Mouse (Mus musculus) myocyte (in vitro differentiated cells): ENCODE results near the gene Ahcy. TPM values are rescaled to one million over a fixed set of nuclear protein-coding genes. Genes with fewer than 3 reads are reported as not detected.

ENCODE experiments used
- H3K27me3 ChIP-seq: one replicate; pipeline ENCODE4 v1.6.1; 2011; ENCODE audit not compliant: control insufficient read depth, insufficient read depth, insufficient read length
- H3K36me3 ChIP-seq: one replicate; pipeline ENCODE4 v1.6.1; 2011; ENCODE audit not compliant: control insufficient read depth, insufficient read depth
- H3K4me2 ChIP-seq: one replicate; pipeline ENCODE4 v1.6.1; 2011; ENCODE audit warnings: low read depth, control low read depth
- H3K4me3 ChIP-seq: one replicate; pipeline ENCODE4 v1.5.1; 2011; ENCODE audit warnings: mild to moderate bottlenecking, control low read depth, moderate library complexity
- H3K79me2 ChIP-seq: one replicate; pipeline ENCODE4 v1.6.1; 2011; ENCODE audit not compliant: control insufficient read depth, insufficient read depth
- H3ac ChIP-seq: one replicate; pipeline ENCODE4 v1.6.1; 2011; ENCODE audit not compliant: control insufficient read depth, insufficient read length
- CEBPB ChIP-seq: IDR thresholded peaks from 2 replicates; pipeline ENCODE4 v1.6.1; 2011; ENCODE audit warnings: mild to moderate bottlenecking, moderate library complexity; ENCODE audit not compliant: poor library complexity, insufficient read depth, severe bottlenecking
- E2F4 ChIP-seq: IDR thresholded peaks from one replicate; pipeline ENCODE4 v1.6.1; 2011; ENCODE audit warnings: mild to moderate bottlenecking, control low read depth, moderate library complexity; ENCODE audit not compliant: insufficient read depth
- MAX ChIP-seq: IDR thresholded peaks from one replicate; pipeline ENCODE4 v1.6.1; 2011; ENCODE audit warnings: low read depth, mild to moderate bottlenecking, control low read depth
- MYOD1 ChIP-seq, 3 experiments: IDR thresholded peaks; one replicate each; pipeline ENCODE4 v1.6.1; 2011; ENCODE audit warnings: control low read depth in 2 of 3, low read depth in 2 of 3, mild to moderate bottlenecking in 2 of 3, moderate library complexity in 1 of 3; ENCODE audit not compliant: insufficient read length in 2 of 3, control insufficient read depth in 1 of 3
- MYOG ChIP-seq, 3 experiments: IDR thresholded peaks; one replicate each; pipeline ENCODE4 v1.6.1; 2011; ENCODE audit warnings: control low read depth in 2 of 3, low read depth in 2 of 3, mild to moderate bottlenecking in 2 of 3; ENCODE audit not compliant: insufficient read length in 2 of 3, control insufficient read depth in 1 of 3, insufficient read depth in 1 of 3
- POLR2A ChIP-seq: IDR thresholded peaks from one replicate; pipeline ENCODE4 v1.6.1; 2011; ENCODE audit warnings: low read depth, mild to moderate bottlenecking, control low read depth, moderate library complexity; ENCODE audit not compliant: insufficient read length
- REST ChIP-seq: IDR thresholded peaks from one replicate; pipeline ENCODE4 v1.6.1; 2011; ENCODE audit warnings: mild to moderate bottlenecking, control low read depth, moderate library complexity; ENCODE audit not compliant: insufficient read depth, insufficient read length
- SRF ChIP-seq: IDR thresholded peaks from one replicate; pipeline ENCODE4 v1.6.1; 2011; ENCODE audit warnings: low read depth; ENCODE audit not compliant: control insufficient read depth, insufficient read length
- TCF12 ChIP-seq: IDR thresholded peaks from one replicate; pipeline ENCODE4 v1.6.1; 2011; ENCODE audit warnings: mild to moderate bottlenecking, control low read depth; ENCODE audit not compliant: poor library complexity, insufficient read depth, severe bottlenecking
- TCF3 ChIP-seq: IDR thresholded peaks from one replicate; pipeline ENCODE4 v1.6.1; 2011; ENCODE audit warnings: low read depth, control low read depth; ENCODE audit not compliant: insufficient read length
- USF1 ChIP-seq: IDR thresholded peaks from one replicate; pipeline ENCODE4 v1.6.1; 2011; ENCODE audit warnings: low read depth, mild to moderate bottlenecking, control low read depth, moderate library complexity
- polyA plus RNA-seq: library from polyadenylated mRNA; unstranded; fragments of >200 nt; fragmentation: generic; extraction: Trizol; gene quantifications from one replicate; pipeline ENCODE4 v1.2.1, GENCODE M21; 2012; ENCODE audit warnings: missing spikeins

Gene Ahcy
- polyA plus RNA-seq, 1 experiment: 39.7 TPM

DNA sequence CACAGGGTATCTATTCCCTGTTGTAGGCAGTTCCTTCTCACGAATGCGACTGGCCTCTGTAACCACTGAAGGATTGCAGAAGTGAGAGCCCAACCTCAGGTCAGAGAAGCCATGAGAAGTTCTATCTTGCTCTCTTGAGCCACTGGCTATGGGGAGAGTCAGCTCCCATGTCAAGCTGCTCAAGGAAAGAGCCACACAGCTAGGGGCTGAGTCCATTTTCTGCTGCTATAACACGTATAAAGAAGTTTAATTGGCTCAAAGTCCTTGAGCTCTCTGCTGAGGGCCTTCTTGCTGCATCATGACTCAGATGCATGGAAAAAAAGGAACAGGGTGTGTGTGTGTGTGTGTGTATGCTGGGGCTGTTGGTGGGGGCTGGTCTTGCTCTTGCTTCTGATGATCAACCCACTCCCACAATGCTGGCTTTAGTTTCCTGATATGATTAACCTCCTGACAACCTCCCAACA, 26.5 kb upstream of the Ahcy start:
- Histone ChIP-seq H3ac (no peak overlapping the region), H3K27me3 (no peaks in the 10 kb centered on the region), H3K36me3 (no peaks in the 10 kb centered on the region), H3K79me2 (no peaks in the 10 kb centered on the region), H3K4me3 (no peak overlapping the region), H3K4me2 (no peak overlapping the region)
- TF ChIP-seq E2F4 (no peak), CEBPB (no peak), TCF12 (no peak), POLR2A (no peak), TCF3 (no peak), MAX (no peak), USF1 (no peak), REST (no peak), SRF (no peak), MYOG (IDR thresholded peaks at IDR 0.05; ENCODE audit: control insufficient read depth in 1 of 3, insufficient read depth in 1 of 3, insufficient read length in 2 of 3, low read depth in 2 of 3) (no peak)

DNA sequence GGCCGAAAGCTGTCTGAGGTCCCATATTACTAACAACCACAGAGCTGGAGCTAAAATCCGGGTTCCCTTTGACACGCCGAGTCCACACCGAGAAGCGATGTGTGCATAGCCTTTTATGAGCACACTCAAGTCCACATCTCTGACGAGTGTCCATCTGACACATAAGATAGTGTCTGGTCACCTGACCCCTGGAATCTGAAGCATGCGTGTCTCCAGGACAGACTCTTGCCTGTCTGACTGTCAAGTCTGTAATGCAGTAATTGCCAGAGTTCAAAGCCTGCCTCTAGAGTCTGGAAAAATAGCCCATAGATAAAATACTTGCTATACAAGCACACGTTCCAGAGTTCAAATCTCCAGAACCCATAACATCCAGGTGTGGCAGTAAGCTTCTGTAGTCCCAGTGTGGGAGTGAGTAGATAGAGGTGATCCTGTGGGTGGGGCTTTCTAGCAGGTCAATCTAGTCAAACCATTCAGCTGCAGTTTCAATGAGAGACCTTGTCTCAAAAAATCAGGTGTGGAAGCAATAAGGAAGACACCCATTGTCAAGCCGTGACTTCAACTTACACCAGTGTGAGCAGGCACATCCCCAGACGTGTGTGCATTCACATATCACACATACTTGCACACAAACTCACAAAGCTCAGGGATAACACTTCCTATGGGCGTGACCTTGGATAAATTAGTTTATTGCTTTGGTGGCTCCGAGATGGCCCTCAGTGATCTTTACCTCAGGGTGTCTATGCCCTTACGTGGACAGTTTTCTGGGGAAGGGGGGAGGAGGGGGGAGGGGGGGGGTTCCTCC, 25.9 kb upstream of the Ahcy start:
- Histone ChIP-seq H3K4me2 (no peak overlapping the region), H3K4me3 (no peak overlapping the region), H3K36me3 (no peaks in the 10 kb centered on the region), H3K79me2 (no peaks in the 10 kb centered on the region), H3ac (no peak overlapping the region), H3K27me3 (no peaks in the 10 kb centered on the region)
- TF ChIP-seq TCF3: no peak
- TF ChIP-seq MYOG (IDR thresholded peaks at IDR 0.05; ENCODE audit: control insufficient read depth in 1 of 3, insufficient read depth in 1 of 3, insufficient read length in 2 of 3, low read depth in 2 of 3): no peak
- no peak for TF ChIP-seq TCF12
- TF ChIP-seq E2F4: no peak
- no peak for TF ChIP-seq MYOD1 (IDR thresholded peaks at IDR 0.05; ENCODE audit: control insufficient read depth in 1 of 3, insufficient read length in 2 of 3, low read depth in 2 of 3)

DNA sequence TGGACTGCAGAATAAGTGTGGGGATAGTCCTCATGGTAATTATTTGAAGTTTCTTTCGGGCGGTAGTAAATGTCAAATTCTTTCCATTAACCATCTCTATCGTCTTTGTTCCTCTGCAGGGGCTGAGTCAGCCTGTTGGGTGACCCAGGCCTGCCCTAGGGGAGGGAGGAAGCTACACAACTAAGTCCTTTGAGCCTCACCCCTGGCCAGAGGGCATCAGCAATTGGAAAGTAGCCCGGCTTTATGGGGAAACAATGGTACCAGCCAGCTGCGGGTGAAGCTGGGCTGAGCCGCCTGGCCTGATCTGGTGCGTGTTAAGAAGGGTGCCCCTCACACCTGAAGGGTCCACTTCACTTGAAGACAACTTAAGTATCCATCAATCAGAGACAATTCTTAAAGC, 25.1 kb upstream of the Ahcy start:
- Histone ChIP-seq H3K27me3 (no peaks in the 10 kb centered on the region), H3K4me3 (no peak overlapping the region), H3K79me2 (no peaks in the 10 kb centered on the region), H3ac (no peak overlapping the region), H3K4me2 (no peak overlapping the region), H3K36me3 (no peaks in the 10 kb centered on the region)
- no peak for TF ChIP-seq CEBPB
- TF ChIP-seq MAX: no peak
- no peak for TF ChIP-seq E2F4
- no peak for TF ChIP-seq MYOG (IDR thresholded peaks at IDR 0.05; ENCODE audit: control insufficient read depth in 1 of 3, insufficient read depth in 1 of 3, insufficient read length in 2 of 3, low read depth in 2 of 3)

DNA sequence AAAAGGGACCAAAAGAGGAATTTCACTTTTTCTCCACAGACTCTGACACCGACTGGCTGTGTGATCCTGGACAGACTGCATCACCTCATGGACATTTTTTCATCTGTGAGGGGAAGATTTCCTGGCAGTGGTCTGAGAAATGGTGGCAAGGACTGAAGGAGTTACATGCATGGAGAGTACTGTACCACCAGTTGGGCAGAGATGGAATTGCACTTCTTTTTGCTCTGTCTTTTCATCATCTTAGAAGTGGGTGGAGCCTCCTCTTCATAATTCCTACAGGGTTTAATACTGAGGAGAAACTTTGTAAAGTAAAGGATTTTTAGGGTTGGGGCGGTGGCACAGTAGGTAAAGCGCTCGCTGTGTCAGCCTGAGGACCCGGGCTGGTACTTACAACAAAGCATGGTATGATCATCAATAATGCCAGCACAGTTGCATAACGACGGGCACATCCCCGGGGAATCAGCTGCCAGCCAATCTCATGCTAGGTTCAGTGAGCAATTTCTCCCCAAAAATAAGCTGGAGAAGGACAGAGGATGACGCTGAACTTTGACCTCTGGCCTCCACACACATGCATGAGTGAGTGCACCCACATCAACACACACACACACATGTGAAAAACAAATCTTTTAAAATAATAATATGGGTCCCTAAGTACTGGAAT, 24.6 kb upstream of the Ahcy start:
- no peaks in the 10 kb centered on the region for H3K27me3 ChIP-seq
- no peak for TF ChIP-seq REST
- no peak for TF ChIP-seq TCF3
- no peak for TF ChIP-seq USF1
- no peak for TF ChIP-seq MAX
- TF ChIP-seq CEBPB: no peak
- no peak overlapping the region for H3K4me2 ChIP-seq
- H3K36me3 ChIP-seq: no peaks in the 10 kb centered on the region
- no peaks in the 10 kb centered on the region for H3K79me2 ChIP-seq
- no peak overlapping the region for H3ac ChIP-seq
- no peak overlapping the region for H3K4me3 ChIP-seq

DNA sequence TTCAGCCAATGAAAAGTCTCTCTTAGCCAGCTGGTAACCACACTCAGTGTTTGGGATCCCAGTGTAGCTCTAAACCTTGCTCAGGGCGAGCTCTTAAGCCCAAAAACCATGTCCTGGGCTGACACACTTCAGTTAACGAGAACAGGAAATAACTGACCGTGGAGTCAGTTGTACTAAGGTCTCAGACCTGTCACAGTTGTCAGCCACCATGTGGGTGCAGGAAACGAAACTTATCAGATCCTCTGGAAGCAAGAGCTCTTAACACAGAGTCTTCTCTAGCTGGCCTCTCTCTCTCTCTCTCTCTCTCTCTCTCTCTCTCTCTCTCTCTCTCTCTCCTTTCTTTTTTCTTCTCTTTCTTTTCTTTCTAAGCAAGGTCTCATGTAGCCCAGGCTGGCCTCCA, 19.1 kb upstream of the Ahcy start:
- H3K4me2 ChIP-seq: no peak overlapping the region

More for the DNA sequence above, 19.1 kb upstream of the Ahcy start:
- TF ChIP-seq MYOD1 (IDR thresholded peaks at IDR 0.05; ENCODE audit: control insufficient read depth in 1 of 3, insufficient read length in 2 of 3, low read depth in 2 of 3) (no peak), MYOG (IDR thresholded peaks at IDR 0.05; ENCODE audit: control insufficient read depth in 1 of 3, insufficient read depth in 1 of 3, insufficient read length in 2 of 3, low read depth in 2 of 3) (no peak), SRF (no peak), REST (no peak), POLR2A (no peak), USF1 (no peak)
- no peak overlapping the region for H3ac ChIP-seq
- no peaks in the 10 kb centered on the region for H3K27me3 ChIP-seq
- H3K4me3 ChIP-seq: no peak overlapping the region
- H3K79me2 ChIP-seq: no peaks in the 10 kb centered on the region
- H3K36me3 ChIP-seq: no peaks in the 10 kb centered on the region
